Mouse (Mus musculus): Measurements from ENCODE around the gene Suds3. TPM values are rescaled to one million over a fixed set of nuclear protein-coding genes. Genes with fewer than 3 reads are reported as not detected.

The Suds3 gene
- polyA plus RNA-seq (2015; fragmentation: Nextera tagmentation; extraction: Ambion mirVana), result 56.9 and 63.4 TPM in 2 replicates

DNA sequence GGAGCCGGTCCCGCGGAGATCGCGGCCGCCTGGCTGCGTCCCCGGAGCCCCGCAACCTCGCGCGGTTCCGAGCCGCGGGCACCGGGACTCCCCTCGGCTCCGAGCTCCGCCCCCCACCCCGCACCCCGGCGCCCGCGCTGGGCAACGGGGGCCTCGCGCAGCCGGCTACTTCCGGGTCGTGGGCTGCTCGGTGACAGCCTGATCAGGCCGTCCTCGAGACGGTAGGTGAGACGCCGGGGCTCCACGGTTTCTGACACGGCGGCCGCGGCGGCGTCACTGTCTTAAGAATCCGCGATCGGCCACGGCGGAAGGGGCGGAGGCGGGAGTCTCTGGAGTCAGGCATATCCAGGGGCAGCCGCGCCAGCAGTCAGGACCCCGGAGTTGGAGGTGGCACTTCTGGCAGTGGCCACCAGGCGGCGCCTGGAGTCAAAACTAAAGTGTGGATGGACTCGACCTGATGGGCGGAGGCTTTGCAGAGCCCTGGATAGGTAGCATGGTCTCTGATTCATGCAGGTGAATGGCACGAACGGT lies at the start of gene Suds3:
Gene Suds3 (minus strand): TSS at position 278 of the 531 bp plus-strand sequence.
- H3K27me3 ChIP-seq (ENCODE audit: control insufficient read depth, insufficient read depth, low read depth, low read length), result no peaks in the 10 kb centered on the region
- WGBS, result under 1% methylated on average over 48 of the region's 59 CpGs
- peak within 1 kb of the TSS; percentile 88 for H3K9ac ChIP-seq (ENCODE audit: low read length)
- peaks cover 12% of the 10 kb centered on the region; the same call in 1 of the 2 replicates for H3K4me1 ChIP-seq (replicated peaks; ENCODE audit: control insufficient read depth, insufficient read depth, low read length)
- peak within 1 kb of the TSS; percentile 76 for H3K27ac ChIP-seq (ENCODE audit: low read length)
- H3K4me2 ChIP-seq (ENCODE audit: low read depth, low read length), result peak within 1 kb of the TSS; percentile 93
- ATAC-seq (ENCODE audit: low read depth), result peak; percentile 80
- peaks cover 19% of the 10 kb centered on the region for H3K36me3 ChIP-seq (ENCODE audit: control insufficient read depth, insufficient read depth, low read length)
- H3K9me3 ChIP-seq (ENCODE audit: control insufficient read depth, low read length), result no peaks in the 10 kb centered on the region
- H3K4me3 ChIP-seq (ENCODE audit: low read length), result peak within 1 kb of the TSS; percentile 95

DNA sequence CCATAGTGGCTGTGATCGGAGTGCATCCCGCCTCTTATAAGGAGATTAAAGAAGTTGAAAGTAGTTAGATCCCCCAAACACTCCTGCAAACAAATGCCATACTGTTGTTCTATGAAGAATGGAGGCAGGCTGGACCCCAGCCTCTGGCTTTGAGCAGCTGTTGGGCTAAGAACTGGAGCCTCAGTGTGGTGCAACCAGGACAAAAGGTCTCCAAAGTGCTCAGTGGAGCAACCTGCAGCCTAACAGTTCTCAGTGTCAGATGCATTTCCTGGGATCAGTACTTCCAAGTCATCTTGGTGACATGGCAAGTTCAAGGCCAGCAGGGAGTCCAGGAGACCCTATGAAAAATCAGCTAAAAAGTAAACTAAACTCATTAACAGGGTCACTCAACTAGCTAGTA lies 49.0 kb upstream of the Suds3 start:
- H3K4me2 ChIP-seq (ENCODE audit: low read depth, low read length), result no peak overlapping the region
- no peak for ATAC-seq (ENCODE audit: low read depth)
- no peak overlapping the region for H3K27ac ChIP-seq (ENCODE audit: low read length)
- H3K9ac ChIP-seq (ENCODE audit: low read length), result no peak overlapping the region
- no peak overlapping the region for H3K4me3 ChIP-seq (ENCODE audit: low read length)
- 0 out of 2 replicates have a peak, but pooled peaks cover 6% of the 10 kb centered on the region for H3K4me1 ChIP-seq (replicated peaks; ENCODE audit: control insufficient read depth, insufficient read depth, low read length)
- WGBS, result 94% methylated on average over 2 of the region's 2 CpGs
- H3K36me3 ChIP-seq (ENCODE audit: control insufficient read depth, insufficient read depth, low read length), result no peaks in the 10 kb centered on the region
- no peaks in the 10 kb centered on the region for H3K9me3 ChIP-seq (ENCODE audit: control insufficient read depth, low read length)
- no peaks in the 10 kb centered on the region for H3K27me3 ChIP-seq (ENCODE audit: control insufficient read depth, insufficient read depth, low read depth, low read length)

DNA sequence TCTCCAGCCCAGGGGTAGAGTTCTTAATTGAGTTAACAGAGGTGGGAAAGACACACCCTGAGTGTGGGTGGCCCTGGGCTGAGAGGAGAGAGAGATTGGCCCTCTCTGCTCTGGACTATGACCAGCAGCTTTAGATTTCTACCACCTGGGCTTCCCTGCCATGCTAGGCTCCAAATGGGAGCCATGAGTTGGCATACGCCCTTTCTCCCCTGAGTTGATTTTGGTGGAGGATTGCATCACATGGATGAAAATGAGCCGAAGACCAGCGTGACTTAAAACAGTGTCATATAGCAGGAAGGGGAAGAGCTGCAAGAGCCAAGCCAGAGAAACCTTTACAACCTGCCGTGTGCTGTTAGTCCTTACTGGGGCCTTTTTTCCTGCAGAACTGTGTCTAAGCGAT lies 48.6 kb upstream of the Suds3 start:
- no peaks in the 10 kb centered on the region for H3K27me3 ChIP-seq (ENCODE audit: control insufficient read depth, insufficient read depth, low read depth, low read length)
- H3K9ac ChIP-seq (ENCODE audit: low read length), result no peak overlapping the region
- H3K27ac ChIP-seq (ENCODE audit: low read length), result no peak overlapping the region
- 92% methylated on average over 5 of the region's 5 CpGs for WGBS
- H3K36me3 ChIP-seq (ENCODE audit: control insufficient read depth, insufficient read depth, low read length), result no peaks in the 10 kb centered on the region
- H3K4me2 ChIP-seq (ENCODE audit: low read depth, low read length), result no peak overlapping the region
- H3K9me3 ChIP-seq (ENCODE audit: control insufficient read depth, low read length), result no peaks in the 10 kb centered on the region
- H3K4me3 ChIP-seq (ENCODE audit: low read length), result no peak overlapping the region
- H3K4me1 ChIP-seq (replicated peaks; ENCODE audit: control insufficient read depth, insufficient read depth, low read length), result 0 out of 2 replicates have a peak, but pooled peaks cover 6% of the 10 kb centered on the region
- no peak for ATAC-seq (ENCODE audit: low read depth)

GRCm38 (mm10) chr5:117163790-117164189 lies 47.9 kb upstream of the Suds3 start:
- WGBS, result 91% methylated on average over 13 of the region's 13 CpGs
- Histone ChIP-seq H3K9ac (ENCODE audit: low read length) (no peak overlapping the region), H3K4me1 (replicated peaks; ENCODE audit: control insufficient read depth, insufficient read depth, low read length) (0 out of 2 replicates have a peak, but pooled peaks cover 6% of the 10 kb centered on the region), H3K4me3 (ENCODE audit: low read length) (no peak overlapping the region), H3K36me3 (ENCODE audit: control insufficient read depth, insufficient read depth, low read length) (no peaks in the 10 kb centered on the region), H3K4me2 (ENCODE audit: low read depth, low read length) (no peak overlapping the region), H3K27ac (ENCODE audit: low read length) (no peak overlapping the region), H3K9me3 (ENCODE audit: control insufficient read depth, low read length) (no peaks in the 10 kb centered on the region), H3K27me3 (ENCODE audit: control insufficient read depth, insufficient read depth, low read depth, low read length) (no peaks in the 10 kb centered on the region)
- ATAC-seq (ENCODE audit: low read depth), result no peak

- H3K4me2 ChIP-seq (ENCODE audit: low read depth, low read length), result no peak overlapping the region
- H3K4me3 ChIP-seq (ENCODE audit: low read length), result no peak overlapping the region
- H3K36me3 ChIP-seq (ENCODE audit: control insufficient read depth, insufficient read depth, low read length), result no peaks in the 10 kb centered on the region
- H3K27me3 ChIP-seq (ENCODE audit: control insufficient read depth, insufficient read depth, low read depth, low read length), result no peaks in the 10 kb centered on the region
- H3K4me1 ChIP-seq (replicated peaks; ENCODE audit: control insufficient read depth, insufficient read depth, low read length), result no peaks in the 10 kb centered on the region
- H3K9ac ChIP-seq (ENCODE audit: low read length), result no peak overlapping the region
- H3K9me3 ChIP-seq (ENCODE audit: control insufficient read depth, low read length), result no peaks in the 10 kb centered on the region
- WGBS, result 39% methylated on average over 10 of the region's 10 CpGs
- no peak for ATAC-seq (ENCODE audit: low read depth)
- H3K27ac ChIP-seq (ENCODE audit: low read length), result no peak overlapping the region
Measured at GRCm38 (mm10) chr5:117160499-117160898, 44.6 kb upstream of the Suds3 start.

- 58% methylated on average over 6 of the region's 6 CpGs for WGBS
- no peak overlapping the region for H3K9ac ChIP-seq (ENCODE audit: low read length)
- H3K27ac ChIP-seq (ENCODE audit: low read length), result no peak overlapping the region
- ATAC-seq (ENCODE audit: low read depth), result no peak
- H3K36me3 ChIP-seq (ENCODE audit: control insufficient read depth, insufficient read depth, low read length), result no peaks in the 10 kb centered on the region
- H3K4me1 ChIP-seq (replicated peaks; ENCODE audit: control insufficient read depth, insufficient read depth, low read length), result no peaks in the 10 kb centered on the region
- H3K9me3 ChIP-seq (ENCODE audit: control insufficient read depth, low read length), result no peaks in the 10 kb centered on the region
- H3K27me3 ChIP-seq (ENCODE audit: control insufficient read depth, insufficient read depth, low read depth, low read length), result no peaks in the 10 kb centered on the region
- H3K4me3 ChIP-seq (ENCODE audit: low read length), result no peak overlapping the region
- H3K4me2 ChIP-seq (ENCODE audit: low read depth, low read length), result no peak overlapping the region
Measured at GRCm38 (mm10) chr5:117159805-117160291, 43.9 kb upstream of the Suds3 start.

DNA sequence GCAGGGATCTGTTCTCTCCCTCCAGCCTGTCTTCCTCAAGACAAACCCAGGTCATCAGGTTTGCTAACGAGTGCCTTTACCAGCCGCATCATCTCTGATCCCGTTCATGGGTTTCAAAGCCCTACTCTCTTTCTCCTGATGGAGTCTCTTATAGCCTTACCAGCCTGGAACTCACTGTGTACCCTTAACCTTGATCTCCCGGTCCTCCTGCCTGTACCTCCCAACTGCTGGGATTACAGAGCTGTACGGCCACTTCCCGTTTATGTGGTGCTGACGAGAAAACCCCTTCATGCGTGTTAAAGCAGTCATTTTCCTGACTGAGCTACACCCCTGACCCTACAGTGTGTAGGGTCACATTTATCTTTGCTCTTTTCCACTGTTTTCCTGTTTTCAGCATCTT lies 43.4 kb upstream of the Suds3 start:
- Histone ChIP-seq H3K9ac (ENCODE audit: low read length) (no peak overlapping the region), H3K4me1 (replicated peaks; ENCODE audit: control insufficient read depth, insufficient read depth, low read length) (no peaks in the 10 kb centered on the region), H3K4me2 (ENCODE audit: low read depth, low read length) (no peak overlapping the region), H3K9me3 (ENCODE audit: control insufficient read depth, low read length) (no peaks in the 10 kb centered on the region), H3K36me3 (ENCODE audit: control insufficient read depth, insufficient read depth, low read length) (no peaks in the 10 kb centered on the region), H3K27ac (ENCODE audit: low read length) (no peak overlapping the region), H3K4me3 (ENCODE audit: low read length) (no peak overlapping the region), H3K27me3 (ENCODE audit: control insufficient read depth, insufficient read depth, low read depth, low read length) (no peaks in the 10 kb centered on the region)
- no peak for ATAC-seq (ENCODE audit: low read depth)
- WGBS, result 57% methylated on average over 8 of the region's 8 CpGs

DNA sequence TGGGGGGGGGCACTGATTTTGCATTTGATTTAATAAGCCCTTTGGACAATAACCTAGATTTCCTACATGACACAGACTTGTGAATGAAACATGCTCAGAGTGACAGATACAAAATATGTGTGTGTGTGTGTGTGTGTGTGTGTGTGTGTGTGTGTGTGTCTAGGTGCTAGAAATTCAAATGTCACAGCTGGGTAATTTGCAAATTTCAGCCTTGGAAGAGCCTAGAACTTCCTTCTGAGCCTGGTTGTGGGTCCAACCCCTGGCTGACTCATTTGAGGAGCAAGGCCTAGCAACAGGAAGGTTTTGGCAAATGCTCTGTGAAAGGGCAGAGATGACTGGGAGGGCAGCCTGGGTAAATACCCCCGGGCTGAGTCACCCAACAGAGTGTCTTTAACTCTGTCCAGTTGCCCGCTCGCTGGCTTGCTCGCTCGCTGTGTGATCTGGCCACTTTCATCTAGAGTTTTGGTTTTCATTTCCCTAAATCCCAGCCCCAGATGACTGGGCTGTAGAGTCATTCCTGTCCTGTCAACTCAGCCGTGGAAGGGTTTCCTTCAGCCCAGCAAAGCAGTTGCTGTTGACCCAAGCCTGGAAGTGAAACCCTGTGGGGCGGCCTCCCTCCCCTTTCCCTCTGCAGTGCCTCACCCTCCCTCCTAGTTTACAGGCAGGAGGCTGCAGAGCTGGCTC lies 42.6 kb upstream of the Suds3 start:
- H3K36me3 ChIP-seq (ENCODE audit: control insufficient read depth, insufficient read depth, low read length), result no peaks in the 10 kb centered on the region
- no peak overlapping the region for H3K9ac ChIP-seq (ENCODE audit: low read length)
- H3K9me3 ChIP-seq (ENCODE audit: control insufficient read depth, low read length), result no peaks in the 10 kb centered on the region
- no peaks in the 10 kb centered on the region for H3K27me3 ChIP-seq (ENCODE audit: control insufficient read depth, insufficient read depth, low read depth, low read length)
- H3K4me3 ChIP-seq (ENCODE audit: low read length), result no peak overlapping the region
- 81% methylated on average over 7 of the region's 7 CpGs for WGBS
- ATAC-seq (ENCODE audit: low read depth), result no peak; the same call in 1 of the 2 replicates
- no peak overlapping the region for H3K4me2 ChIP-seq (ENCODE audit: low read depth, low read length)
- H3K27ac ChIP-seq (ENCODE audit: low read length), result no peak overlapping the region
- H3K4me1 ChIP-seq (replicated peaks; ENCODE audit: control insufficient read depth, insufficient read depth, low read length), result no peaks in the 10 kb centered on the region; the same call in 1 of the 2 replicates

DNA sequence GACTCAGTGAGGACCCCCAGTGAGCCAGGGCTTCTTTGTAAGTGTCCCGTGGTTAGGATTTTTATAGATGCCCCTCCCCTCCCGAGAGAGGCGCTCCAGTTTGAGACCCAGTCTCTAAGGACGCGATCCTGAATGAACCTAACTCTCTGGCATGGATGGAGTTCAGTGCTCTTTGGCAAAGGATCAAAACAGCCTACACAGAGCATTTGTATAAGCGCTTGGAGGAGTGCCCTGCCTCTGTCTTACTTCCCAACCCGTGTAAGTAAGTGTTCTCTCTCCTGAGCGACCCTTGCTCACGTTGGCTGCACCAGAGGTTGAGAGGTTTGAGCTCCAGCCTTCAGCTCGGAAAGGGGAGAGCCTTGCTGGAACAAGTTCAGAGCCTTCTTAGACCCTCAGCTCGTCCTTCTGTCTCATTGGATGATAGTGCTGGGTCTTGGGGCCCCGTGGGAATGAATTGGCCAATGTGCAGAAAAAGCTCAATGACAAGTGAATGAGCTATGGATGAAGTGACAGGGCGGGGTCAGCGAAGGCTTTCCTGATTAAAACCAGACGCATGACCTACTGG lies 37.7 kb upstream of the Suds3 start:
- Histone ChIP-seq H3K4me1 (replicated peaks; ENCODE audit: control insufficient read depth, insufficient read depth, low read length) (no peaks in the 10 kb centered on the region; the same call in 1 of the 2 replicates), H3K4me2 (ENCODE audit: low read depth, low read length) (no peak overlapping the region), H3K27me3 (ENCODE audit: control insufficient read depth, insufficient read depth, low read depth, low read length) (no peaks in the 10 kb centered on the region), H3K9me3 (ENCODE audit: control insufficient read depth, low read length) (no peaks in the 10 kb centered on the region), H3K36me3 (ENCODE audit: control insufficient read depth, insufficient read depth, low read length) (no peaks in the 10 kb centered on the region; the same call in 1 of the 2 replicates), H3K4me3 (ENCODE audit: low read length) (no peak overlapping the region), H3K27ac (ENCODE audit: low read length) (no peak overlapping the region), H3K9ac (ENCODE audit: low read length) (no peak overlapping the region)
- peak; percentile 64 for ATAC-seq (ENCODE audit: low read depth)
- WGBS, result 60% methylated on average over 15 of the region's 15 CpGs
